Mouse (Mus musculus) kidney, embryonic 14.5 days (tissue): ENCODE measurements around the gene Zfp870. TPM values are rescaled to one million over a fixed set of nuclear protein-coding genes. Genes with fewer than 3 reads are reported as not detected.
A peak's percentile ranks its signal among the peaks of the same experiment; 100 is the strongest.

Experiments used
- ATAC-seq: fragments of 200-750 bp; cut with Nextera tagmentation; 2 replicates; pipeline ENCODE4 v1.8.0; 2017; ENCODE audit warnings: moderate number of reproducible peaks, mild to moderate bottlenecking, moderate TSS enrichment, moderate library complexity; ENCODE audit not compliant: low FRiP score, low TSS enrichment
- H3K27ac ChIP-seq: fragments of 300-500 bp; sonication (generic); 2 replicates; pipeline ENCODE4 v1.5.1; 2014; ENCODE audit warnings: low read depth, mild to moderate bottlenecking, low read length, moderate library complexity, mixed read lengths
- H3K27me3 ChIP-seq: fragments of 300-500 bp; sonication (generic); 2 replicates; pipeline ENCODE4 v1.6.1; 2014; ENCODE audit warnings: mild to moderate bottlenecking, low read length; ENCODE audit not compliant: control insufficient read depth, insufficient read depth
- H3K36me3 ChIP-seq: fragments of 300-500 bp; sonication (generic); 2 replicates; pipeline ENCODE4 v1.6.1; 2014; ENCODE audit warnings: low read length, mixed read lengths; ENCODE audit not compliant: control insufficient read depth, insufficient read depth
- H3K4me1 ChIP-seq: fragments of 300-500 bp; sonication (generic); 2 replicates; pipeline ENCODE4 v1.6.1; 2014; ENCODE audit warnings: low read length, mixed read lengths; ENCODE audit not compliant: control insufficient read depth, insufficient read depth
- H3K4me2 ChIP-seq: fragments of 300-500 bp; sonication (generic); replicated peaks from 2 replicates; pipeline ENCODE4 v1.6.1; 2014; ENCODE audit warnings: low read depth, mild to moderate bottlenecking, low read length
- H3K4me3 ChIP-seq: fragments of 300-500 bp; sonication (generic); 2 replicates; pipeline ENCODE4 v1.5.1; 2014; ENCODE audit warnings: mild to moderate bottlenecking, low read length
- H3K9ac ChIP-seq: fragments of 300-500 bp; sonication (generic); 2 replicates; pipeline ENCODE4 v1.6.1; 2014; ENCODE audit warnings: low read depth, mild to moderate bottlenecking, low read length, moderate library complexity
- H3K9me3 ChIP-seq: fragments of 300-500 bp; sonication (generic); 2 replicates; pipeline ENCODE4 v1.6.1; 2016; ENCODE audit warnings: low read length; ENCODE audit not compliant: control insufficient read depth
- WGBS: fragments of 180-500 bp; shearing (Covaris S2); extraction: QIAGEN DNeasy Blood & Tissue Kit; methylation state at CpG from one replicate; pipeline ENCODE4 v1.1.7; 2014; 5-methylcytosine and 5-hydroxymethylcytosine counted together
- polyA plus RNA-seq: library from polyadenylated mRNA; unstranded; fragments of >200 nt; fragmentation: Nextera tagmentation; extraction: Ambion mirVana; gene quantifications from 2 replicates; pipeline ENCODE4 v1.2.1, GENCODE M21; 2014

The Zfp870 gene
- polyA plus RNA-seq, 1 experiment from 2014 or later, result 8.9 TPM

DNA sequence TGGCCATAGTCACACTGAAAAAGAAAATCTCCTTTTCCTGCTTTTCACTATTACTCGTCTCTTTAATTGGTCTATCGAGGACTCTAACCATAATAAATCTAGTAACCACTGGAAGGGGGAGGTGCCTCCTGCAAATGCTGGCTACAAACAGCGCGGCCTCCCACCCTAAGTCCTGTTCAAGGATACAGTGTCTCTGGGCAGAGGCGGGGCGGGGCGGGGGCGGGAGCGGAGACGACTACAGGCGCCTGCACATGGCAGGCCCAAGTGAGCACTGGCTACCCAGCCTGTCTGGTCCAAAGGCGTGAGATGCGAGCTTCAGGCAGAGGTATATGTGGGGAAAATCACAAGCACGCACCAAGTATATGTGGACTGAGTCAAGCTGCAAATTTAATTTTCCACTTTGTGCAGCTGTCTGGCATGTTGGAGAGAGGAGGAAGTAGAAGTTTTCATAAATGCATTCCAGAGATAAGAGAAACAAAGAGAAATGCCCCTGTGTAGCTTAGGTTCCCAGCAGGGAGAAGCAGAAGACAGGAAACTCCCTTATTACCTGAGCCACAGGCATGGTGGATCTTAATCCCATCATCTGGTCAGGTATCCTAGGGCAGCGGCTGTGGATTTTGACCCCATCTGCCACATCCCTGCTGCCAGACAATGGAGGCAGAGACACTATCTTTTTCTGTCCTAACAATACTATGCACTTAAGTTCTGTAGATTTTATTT is 52.2 kb downstream of the Zfp870 start:
- WGBS, result 32% methylated on average over 15 of the region's 15 CpGs
- no peak overlapping the region; the same call in 1 of the 2 replicates for H3K4me2 ChIP-seq
- peak; percentile 80 for ATAC-seq

DNA sequence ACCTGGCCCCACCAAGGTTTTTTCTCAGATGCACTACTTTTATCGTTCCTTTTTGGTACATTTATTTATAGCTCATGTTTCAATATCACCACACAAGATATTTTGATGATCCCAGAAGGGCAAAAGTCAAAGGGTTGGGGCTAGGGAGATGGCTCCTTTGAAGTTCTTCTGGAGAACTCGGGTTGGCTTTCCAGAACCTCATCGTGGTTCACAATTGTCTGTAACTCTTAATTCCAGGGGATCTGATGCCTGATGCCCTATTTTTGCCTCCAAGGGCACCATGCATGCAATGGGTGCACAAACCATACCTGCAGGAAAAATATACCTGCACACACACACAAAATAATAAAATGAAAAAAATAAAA is 61.0 kb downstream of the Zfp870 start:
- H3K4me1 ChIP-seq, result peaks cover 6% of the 10 kb centered on the region; the same call in 1 of the 2 replicates
- no peak overlapping the region for H3K27ac ChIP-seq
- H3K27me3 ChIP-seq, result no peaks in the 10 kb centered on the region
- H3K36me3 ChIP-seq, result peaks cover 10% of the 10 kb centered on the region; the same call in 1 of the 2 replicates
- 36% methylated on average over 3 of the region's 3 CpGs for WGBS
- peak overlapping the region; percentile 81 for H3K4me3 ChIP-seq
- peak overlapping the region; percentile 79 for H3K4me2 ChIP-seq
- ATAC-seq, result no peak
- peak overlapping the region; percentile 95; the same call in 1 of the 2 replicates for H3K9ac ChIP-seq
- H3K9me3 ChIP-seq, result no peaks in the 10 kb centered on the region

More for the DNA sequence above, 52.2 kb downstream of the Zfp870 start:
- Histone ChIP-seq H3K36me3 (no peaks in the 10 kb centered on the region), H3K9ac (no peak overlapping the region), H3K27me3 (no peaks in the 10 kb centered on the region), H3K27ac (0 out of 2 replicates have a peak overlapping the region, but pooled peaks have one; percentile 17), H3K4me3 (no peak overlapping the region), H3K4me1 (0 out of 2 replicates have a peak, but pooled peaks cover 2% of the 10 kb centered on the region), H3K9me3 (peaks cover 6% of the 10 kb centered on the region; the same call in 1 of the 2 replicates)

DNA sequence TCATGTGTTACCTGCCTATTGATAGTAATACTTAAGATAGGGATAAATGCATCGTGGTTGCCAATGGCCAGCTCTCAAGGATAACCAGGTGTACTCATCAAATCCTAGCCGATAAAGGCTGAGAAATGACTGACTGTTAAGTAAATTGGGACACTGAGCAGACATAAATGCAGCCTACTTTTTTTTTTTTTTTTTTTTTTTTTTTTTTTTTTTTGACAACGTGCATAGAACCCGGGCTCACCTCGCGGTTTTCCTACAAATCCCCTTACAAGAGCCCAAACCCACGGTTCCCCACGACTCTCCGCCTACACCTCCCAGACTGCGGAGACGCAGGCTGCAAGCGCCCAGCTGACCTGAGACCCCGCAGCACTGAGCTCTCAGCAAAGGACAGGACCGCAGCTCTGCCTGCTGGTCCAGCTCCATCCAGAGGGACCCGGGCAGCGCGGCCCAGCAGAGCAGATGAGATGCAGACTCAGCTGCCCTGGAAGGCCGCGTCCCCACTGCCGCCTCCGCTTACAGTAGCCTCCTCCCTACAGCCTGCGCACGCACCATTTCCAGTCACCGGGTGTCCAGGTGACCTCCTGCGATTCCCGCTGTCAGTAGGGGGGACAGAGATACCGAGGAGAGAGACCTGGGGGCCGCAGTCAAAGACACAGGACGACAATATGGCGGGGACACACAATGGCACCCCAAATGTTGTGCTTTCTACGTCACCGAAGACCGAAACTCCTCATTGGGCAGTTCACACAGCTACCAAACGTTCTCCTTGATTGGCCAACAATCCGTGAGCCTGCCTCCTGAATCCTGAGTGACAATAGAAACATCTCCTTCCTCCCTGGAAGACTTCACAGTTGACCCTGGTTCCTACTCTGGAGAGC is 61.7 kb downstream of the Zfp870 start, which contains the start of gene Zfp799:
Zfp799 (minus strand) TSS at position 722 of the 878 bp plus-strand sequence.
- peak within 1 kb of the TSS; percentile 47; the same call in 1 of the 2 replicates for H3K27ac ChIP-seq
- peaks cover 6% of the 10 kb centered on the region; the same call in 1 of the 2 replicates for H3K4me1 ChIP-seq
- 2% methylated on average over 35 of the region's 35 CpGs for WGBS
- H3K4me3 ChIP-seq, result peak within 1 kb of the TSS; percentile 81
- H3K9ac ChIP-seq, result peak within 1 kb of the TSS; percentile 95
- peaks cover 15% of the 10 kb centered on the region; the same call in 1 of the 2 replicates for H3K36me3 ChIP-seq
- peak within 1 kb of the TSS; percentile 79 for H3K4me2 ChIP-seq
- H3K27me3 ChIP-seq, result no peaks in the 10 kb centered on the region
- no peaks in the 10 kb centered on the region for H3K9me3 ChIP-seq
- ATAC-seq, result peak; percentile 98

Other genes with a start within 250 kb of the Zfp870 start
- not detected in 2 replicates for gene Cyp4f40, start 232.7 kb downstream of the Zfp870 start, polyA plus RNA-seq
- gene Cyp4f15, start 206.0 kb downstream of the Zfp870 start, polyA plus RNA-seq, result not detected in 2 replicates
- gene Zfp871, start 103.4 kb downstream of the Zfp870 start, polyA plus RNA-seq, result 44.8 and 71.6 TPM in 2 replicates
- 2.2 and 2.7 TPM in 2 replicates for gene Zfp811, start 81.7 kb downstream of the Zfp870 start, polyA plus RNA-seq
- gene Zfp799, start 61.4 kb downstream of the Zfp870 start, polyA plus RNA-seq, result 19.1 and 24.8 TPM in 2 replicates
- 0.09 TPM in 1 of 2 replicates, not detected in the other for gene Cyp4f14, start 25.7 kb upstream of the Zfp870 start, polyA plus RNA-seq
- gene Cyp4f13, start 55.8 kb upstream of the Zfp870 start, polyA plus RNA-seq, result 8.4 and 10.3 TPM in 2 replicates
- gene Zfp472, start 74.2 kb upstream of the Zfp870 start, polyA plus RNA-seq, result 11.0 and 15.4 TPM in 2 replicates
- gene Zfp952, start 101.5 kb upstream of the Zfp870 start, polyA plus RNA-seq, result 7.6 and 13.5 TPM in 2 replicates
- gene Zfp763, start 141.8 kb upstream of the Zfp870 start, polyA plus RNA-seq, result 11.9 and 18.5 TPM in 2 replicates
- gene 4921501E09Rik, start 176.4 kb upstream of the Zfp870 start, polyA plus RNA-seq, result not detected in 2 replicates
- 6.4 TPM in 2 replicates for gene Zfp563, start 197.7 kb upstream of the Zfp870 start, polyA plus RNA-seq
- not detected in 2 replicates for gene Morc2b, start 248.0 kb upstream of the Zfp870 start, polyA plus RNA-seq